Mouse (Mus musculus): Measurements from ENCODE around the gene Ift46. TPM values are rescaled to one million over a fixed set of nuclear protein-coding genes. Genes with fewer than 3 reads are reported as not detected.
"Not testable (repeated sequence)": the region's sequence is repeated elsewhere in the genome, so short reads cannot be mapped to it uniquely, and the experiment has no call there.

The Ift46 gene
- total RNA-seq, 4 experiments from 2014 or later, result 60.2 to 78.5 (median 70.8) TPM

DNA sequence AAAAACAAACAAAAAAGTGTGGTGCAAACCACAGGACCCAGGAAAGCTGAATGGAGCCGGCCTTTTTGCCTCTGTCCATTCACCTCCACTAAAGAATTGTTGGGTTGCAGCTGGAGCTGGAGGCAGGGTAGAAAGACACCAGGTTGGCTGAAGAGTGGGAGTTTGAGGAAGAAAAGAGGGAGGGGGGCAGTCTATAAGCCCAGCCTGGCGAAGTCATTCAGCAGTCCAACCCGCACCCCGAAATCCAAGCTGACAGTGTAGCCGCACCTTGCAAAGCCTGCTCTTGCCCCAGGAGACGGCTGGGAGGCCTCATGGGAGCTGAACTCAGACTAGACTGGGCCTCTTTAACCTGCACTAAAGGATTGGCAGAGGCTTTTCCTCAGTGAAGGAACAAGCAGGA lies 31.8 kb upstream of the Ift46 start:
- no peak for DNase-seq (ENCODE audit: low spot score in 2 of 2)

DNA sequence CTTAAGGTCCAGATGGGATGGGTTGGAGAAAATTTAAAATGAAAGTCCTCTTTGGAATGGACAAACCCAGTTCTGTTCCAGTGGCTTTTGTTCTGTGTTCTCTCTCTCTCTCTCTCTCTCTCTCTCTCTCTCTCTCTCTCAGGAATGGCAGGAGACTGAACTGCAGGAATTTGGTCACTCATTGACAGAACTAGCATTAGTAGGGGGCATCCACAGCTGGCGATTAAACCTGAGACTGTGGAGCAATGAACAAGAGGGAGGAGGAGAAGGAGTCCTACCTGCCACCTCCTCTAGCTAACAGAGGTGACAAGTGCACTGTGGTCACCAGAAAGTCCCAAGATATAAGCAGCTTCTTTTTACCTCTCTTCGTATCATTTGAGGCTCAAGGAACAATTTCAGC lies 31.4 kb upstream of the Ift46 start:
- no peak for DNase-seq (ENCODE audit: low spot score in 2 of 2)

DNA sequence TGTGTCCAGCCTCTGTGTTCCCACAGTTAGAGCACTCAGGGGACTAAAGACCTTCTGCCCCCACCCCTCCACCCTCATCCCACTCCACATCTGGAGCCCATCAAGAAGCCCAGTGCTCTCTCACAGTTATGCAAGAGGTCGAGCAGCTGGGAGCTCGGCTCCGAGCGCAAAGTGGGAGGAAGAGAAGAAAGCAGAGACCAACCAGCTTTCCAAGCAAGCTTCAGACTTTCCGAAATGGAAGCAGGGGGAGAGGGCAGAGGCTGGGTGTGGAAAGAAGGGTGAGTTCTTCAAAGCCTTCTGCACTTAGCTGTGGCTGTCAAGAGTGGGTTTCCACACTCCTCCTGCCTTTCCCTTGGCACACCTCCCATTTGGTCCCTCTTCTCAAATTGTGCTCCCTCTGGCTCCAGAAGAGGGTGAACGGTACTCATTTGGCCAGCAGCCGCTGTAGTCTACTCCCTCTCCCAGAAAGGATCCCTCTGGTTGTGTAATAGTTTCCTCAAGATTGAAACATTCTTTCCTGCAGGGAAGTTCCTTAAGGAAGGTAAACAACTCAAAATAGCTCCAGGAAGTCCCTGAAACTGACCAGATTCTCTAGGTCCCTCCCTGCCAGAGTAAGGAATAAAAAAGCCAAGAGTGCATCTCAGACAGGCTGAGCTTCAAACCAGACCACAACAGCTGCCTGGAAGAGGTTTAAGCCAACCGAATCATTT lies 30.3 kb upstream of the Ift46 start:
- no peak for DNase-seq (ENCODE audit: low spot score in 2 of 2)

DNA sequence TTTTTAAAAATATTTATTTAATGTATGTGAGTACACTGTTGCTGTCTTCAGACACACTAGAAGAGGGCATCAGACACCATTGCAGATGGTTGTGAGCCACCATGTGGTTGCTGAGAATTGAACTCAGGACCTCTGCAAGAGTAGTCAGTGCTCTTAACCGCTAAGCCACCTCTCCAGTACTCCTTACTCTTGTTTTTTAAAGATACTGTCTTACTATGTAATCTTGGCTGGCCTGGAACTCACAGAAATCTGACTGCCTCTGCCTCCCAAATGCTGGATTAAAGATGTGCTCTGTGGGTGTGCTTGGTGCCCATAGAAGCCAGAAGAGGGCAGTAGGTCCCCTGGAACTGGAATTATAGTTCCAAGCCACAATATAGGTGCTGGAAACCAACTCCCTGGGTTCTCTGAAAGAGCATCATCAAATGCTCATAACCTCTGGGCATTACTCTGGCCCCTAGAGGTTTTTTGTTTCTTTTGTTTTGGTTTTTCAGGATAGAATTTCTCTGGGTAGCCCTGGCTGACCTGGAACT lies 27.0 kb upstream of the Ift46 start:
- no peak for DNase-seq (ENCODE audit: low spot score in 2 of 2)

DNA sequence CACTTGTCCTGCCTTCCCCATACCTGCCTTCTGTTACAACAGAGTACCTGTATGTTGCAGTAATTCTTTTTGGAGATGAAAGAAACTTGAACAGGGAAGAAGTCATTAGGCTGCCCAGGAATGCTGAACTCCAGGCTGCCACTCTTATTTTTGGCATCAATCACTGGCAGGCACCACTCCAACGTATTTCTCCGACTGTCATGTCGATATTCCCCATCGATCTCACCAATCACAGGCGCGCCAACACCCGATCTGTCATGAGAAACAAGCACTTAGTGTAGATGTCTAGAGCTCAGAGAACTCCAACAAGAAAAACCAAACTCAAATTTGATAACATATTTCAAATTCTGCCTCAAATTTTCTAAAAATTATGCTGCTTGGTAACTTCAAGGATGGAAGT lies 22.3 kb upstream of the Ift46 start:
- no peak for DNase-seq (ENCODE audit: low spot score in 2 of 2)

DNA sequence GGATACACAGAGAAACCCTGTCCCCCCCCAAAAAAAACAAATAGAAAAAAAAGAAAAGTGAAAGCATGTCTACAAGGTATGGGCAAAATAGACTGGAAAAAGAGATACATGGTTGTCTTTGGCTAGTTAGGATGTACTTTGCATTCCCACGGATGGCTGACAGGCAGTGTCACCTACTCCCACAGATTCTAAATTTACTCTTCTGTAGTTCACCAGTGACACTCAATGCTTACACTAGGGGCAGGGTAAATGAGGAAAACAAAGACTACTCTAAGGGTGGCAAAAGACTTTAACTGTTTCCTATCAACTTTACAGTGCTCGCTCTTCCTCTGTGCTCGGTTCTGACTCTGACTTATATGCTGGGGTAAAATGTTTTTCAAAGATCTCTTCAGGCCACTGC lies 21.0 kb upstream of the Ift46 start:
- no peak for DNase-seq (ENCODE audit: low spot score in 2 of 2)

DNA sequence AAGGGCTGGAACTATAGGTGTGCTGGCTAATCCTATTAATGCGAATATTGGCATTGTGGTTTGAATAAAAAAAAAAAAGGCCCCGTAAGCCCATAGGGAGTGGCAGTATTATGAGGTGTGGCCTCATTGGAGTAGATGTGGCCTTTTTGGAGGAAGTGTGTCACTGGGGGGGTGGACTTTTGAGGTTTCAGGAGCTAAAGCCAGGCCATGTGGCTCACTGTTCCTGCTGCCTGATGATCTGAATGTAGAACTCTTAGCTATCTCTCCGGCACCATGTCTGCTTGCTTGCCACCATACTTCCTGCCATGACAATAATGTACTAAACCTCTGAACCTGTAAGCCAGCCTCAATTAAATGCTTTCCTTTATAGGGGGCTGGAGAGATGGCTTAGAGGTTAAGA lies 20.4 kb upstream of the Ift46 start:
- DNase-seq (ENCODE audit: low spot score in 2 of 2), result no peak

DNA sequence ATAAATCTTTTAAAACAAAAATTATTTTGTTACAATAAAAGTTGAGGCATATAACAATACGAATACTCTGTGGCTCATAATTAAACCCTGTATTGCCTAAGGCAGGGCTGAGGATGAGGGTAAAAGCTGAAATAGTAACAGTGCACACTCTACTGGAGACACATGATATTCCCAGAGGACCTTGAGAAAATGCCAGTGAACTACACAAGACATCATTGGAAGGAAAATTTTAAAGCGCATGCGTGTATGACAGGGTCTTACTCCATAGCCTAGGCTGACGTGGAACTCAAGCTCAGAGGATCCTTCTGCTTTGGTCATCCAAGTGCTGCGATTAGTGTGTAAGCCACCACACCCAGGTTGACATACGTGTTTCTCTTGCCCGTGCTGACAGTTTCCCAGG lies 19.2 kb upstream of the Ift46 start:
- DNase-seq (ENCODE audit: low spot score in 2 of 2), result no peak

DNA sequence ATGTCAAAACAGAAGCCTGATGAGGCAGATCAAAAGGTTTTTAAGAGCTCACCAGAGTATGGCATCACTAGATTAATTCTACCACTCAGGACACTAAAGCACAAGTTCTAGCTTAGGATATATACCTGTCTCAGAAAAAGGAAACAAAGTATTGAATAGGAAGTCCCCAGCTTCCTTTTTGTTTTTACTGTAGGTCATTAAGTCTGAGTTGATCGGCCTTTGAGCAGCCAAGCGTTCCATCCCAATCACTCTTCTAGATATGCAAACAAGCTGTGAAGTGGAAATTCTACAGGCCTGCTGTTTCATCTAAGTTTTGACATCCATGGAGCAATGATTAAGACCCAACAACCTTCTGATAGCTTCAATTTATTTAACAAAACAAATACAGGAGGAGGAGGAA lies 6.8 kb upstream of the Ift46 start:
- DNase-seq (ENCODE audit: low spot score in 2 of 2), result no peak

DNA sequence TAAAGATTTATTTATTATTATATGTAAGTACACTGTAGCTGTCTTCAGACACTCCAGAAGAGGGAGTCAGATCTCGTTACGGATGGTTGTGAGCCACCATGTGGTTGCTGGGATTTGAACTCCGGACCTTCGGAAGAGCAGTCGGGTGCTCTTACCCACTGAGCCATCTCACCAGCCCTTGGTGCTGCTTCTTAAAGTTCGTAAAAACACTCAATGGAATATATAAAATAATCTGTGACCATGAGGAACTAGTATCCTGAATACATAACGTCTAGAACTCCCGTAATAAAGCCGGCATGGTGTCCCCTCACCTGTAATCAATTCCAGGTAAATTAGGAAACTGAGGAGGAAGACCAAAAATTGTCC lies 304 bp downstream of the Ift46 start:
- DNase-seq (ENCODE audit: low spot score in 2 of 2), result not testable (repeated sequence)

DNA sequence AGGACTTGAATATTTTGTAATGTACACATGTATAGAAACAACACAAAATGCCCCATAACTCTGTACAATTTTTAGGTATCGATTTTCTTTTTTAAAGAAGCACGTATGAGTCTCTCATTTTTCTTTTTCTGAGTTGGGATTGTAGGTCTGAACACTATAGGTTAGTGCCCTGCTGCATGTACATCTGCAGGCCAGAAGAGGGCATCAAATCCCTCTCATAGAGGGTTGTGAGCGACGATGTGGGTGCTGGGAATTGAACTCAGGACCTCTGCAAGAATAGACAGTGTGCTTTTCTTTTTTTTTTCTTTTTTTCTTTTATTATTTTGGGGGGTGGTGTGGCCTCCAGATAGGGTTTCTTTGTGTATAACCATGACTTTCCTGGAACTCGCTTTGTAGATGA lies 3.7 kb downstream of the Ift46 start:
- no peak for DNase-seq (ENCODE audit: low spot score in 2 of 2)

DNA sequence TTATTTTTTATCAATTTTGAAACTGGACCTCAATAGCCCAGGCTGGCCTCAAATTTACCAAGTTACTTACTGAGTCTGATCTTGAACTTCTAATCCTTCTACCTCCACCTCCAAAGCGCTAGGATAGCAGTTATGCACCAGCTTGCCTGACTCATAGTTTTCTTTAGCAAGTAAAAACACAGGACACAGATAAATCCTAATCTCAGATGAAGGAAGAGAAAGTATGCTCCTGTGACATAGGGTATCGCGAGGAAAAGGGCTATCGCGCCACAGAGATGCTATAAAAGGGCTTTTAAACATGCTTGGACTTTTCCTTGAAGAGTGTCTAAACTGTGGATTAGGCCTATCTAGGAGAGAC lies 4.7 kb downstream of the Ift46 start:
- no peak for DNase-seq (ENCODE audit: low spot score in 2 of 2)

DNA sequence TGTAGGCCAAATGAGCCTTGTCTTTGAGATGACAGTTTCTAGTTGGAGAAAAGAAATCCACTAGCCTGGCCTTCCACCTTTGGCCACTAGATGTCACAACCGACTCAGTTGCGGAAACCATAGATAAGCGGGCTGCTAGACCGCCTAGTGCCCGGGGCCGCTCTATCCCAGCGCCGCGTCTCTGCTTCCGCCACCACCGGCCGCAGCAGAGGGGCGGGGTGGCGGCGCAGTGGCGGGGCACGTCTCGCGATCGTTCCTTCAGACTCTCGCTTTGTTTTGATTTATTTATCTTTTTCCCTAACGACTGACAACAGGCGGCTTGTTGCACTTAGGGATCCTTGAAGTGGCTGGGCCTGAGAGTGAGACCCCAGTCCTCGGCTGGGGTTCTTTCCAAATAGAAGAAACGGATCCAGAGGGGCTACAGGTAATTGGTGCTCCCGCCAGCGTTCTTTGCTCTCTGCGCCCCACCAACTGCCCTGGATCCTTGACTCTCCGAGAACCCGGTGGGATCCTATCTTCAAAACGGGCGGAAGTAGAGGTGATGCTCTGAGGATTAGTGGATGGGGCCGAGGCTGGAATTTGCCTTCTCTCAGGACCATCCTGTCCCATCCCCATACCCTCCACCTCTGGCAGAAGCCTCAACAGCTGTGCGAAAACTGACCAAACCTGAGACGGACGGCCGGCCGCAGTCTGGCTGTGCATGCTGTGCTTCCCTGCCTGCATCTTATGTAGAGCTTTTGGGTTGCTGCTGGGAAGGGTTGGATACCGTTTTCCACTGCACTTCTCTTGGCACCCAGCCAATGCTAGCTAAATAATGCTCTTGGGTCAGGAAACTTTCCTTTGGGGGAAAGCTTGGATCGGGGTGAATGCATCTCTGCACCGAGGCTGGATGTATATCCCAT lies 5.3 kb downstream of the Ift46 start:
- DNase-seq (ENCODE audit: low spot score in 2 of 2), result peak; percentile 88 to 89

DNA sequence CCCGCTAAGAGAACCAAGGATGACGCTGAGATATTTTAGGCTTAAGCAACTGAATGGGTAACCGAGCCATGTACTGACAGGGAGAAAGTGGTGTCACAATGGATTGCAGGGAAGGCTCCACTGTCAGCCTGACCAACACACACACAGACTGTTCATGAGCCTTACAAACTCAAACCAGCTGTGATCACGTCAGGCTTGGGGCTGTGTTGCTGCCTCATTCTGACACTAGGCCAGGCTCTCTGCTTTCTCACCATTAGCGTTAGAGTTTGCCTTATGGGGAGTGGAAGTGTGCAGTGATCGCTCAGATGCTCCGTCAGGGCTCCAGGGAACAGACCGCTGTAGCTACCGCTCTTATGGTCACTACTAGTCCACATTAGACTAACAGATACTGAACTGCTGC lies 25.1 kb downstream of the Ift46 start:
- no peak for DNase-seq (ENCODE audit: low spot score in 2 of 2)

DNA sequence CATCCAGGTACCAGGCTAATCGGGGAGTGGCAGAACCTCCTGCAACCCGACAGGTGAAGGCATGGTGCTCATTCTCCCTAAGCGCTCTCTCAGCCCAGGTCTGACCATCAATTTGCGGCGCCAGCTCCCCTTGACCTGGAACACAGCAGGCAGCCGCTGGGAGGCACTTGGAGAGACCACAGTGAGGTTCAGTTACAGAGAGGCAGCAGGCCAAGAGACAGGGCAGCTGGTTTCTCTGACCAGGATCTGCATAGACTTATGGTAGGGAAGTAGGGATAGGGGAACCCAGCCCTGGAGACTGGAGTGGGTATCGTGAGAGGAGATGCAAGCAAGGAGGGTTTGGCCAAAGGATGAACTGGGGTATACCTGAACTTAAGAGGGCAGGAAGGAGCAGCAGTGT lies 30.6 kb downstream of the Ift46 start:
- no peak for DNase-seq (ENCODE audit: low spot score in 2 of 2)

DNA sequence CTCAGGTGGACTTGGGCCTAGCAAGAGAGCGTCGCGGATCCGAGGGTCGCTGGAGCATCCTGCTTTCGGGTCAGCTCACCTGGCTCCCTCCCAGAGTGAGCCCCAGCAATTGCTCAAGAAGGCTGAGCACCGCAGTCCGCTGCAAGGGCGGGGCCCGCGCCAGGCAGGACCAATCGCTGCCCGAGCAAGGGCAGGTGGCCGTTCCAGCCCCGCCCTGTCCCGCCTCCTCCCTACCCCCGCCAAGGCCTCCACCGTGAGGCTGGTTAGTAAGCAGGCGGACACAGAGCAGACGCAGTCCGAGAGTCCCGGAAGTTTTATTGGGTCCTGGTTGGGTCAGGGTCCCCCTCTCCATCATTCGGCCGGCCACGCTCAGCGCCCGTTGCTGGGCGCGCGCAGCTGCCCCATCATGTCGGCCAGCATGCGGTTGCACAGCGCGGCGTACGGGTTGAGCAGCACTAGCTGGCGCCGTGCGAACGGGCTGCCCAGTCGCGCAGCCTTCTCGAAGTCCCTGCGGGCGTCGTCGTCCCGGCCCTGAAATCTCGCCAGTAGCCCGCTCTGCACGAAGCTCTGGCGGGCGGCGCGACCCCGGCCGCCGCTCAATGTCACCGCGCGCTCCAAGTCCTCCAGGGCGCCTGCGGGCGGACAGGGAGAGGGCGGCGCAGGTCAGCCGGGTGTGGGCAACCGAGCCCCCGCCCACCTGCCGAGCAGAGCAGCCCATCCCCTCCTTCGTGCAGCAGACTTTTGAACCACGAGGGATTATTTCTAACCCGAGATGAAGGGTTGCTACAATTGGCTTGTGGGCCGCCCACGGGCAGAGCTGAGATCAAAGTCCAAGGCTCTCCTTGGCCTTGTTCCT lies 31.6 kb downstream of the Ift46 start, which contains the start of gene Tmem25:
TSS of gene Tmem25 (minus strand) at position 206 of the 856 bp plus-strand sequence.
- peak; percentile 72 to 91 for DNase-seq (ENCODE audit: low spot score in 2 of 2)

DNA sequence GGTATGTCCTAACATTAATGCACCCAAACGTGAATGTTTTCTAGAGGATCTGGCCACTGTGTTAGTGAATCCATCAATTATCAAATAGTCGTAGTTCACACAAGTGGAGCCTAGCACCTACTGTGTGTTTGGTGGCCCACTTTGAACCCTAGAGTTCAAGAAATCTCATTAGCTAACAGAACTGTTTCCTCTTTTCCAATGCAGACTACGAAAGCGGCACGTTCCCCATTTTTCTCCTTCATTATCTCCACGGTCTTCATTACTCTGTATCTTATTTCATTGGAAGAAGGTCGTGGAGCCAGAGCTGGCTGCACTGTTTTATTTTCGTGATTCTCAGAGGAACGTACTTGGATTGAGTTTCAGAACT lies 32.2 kb downstream of the Ift46 start:
- no peak for DNase-seq (ENCODE audit: low spot score in 2 of 2)

DNA sequence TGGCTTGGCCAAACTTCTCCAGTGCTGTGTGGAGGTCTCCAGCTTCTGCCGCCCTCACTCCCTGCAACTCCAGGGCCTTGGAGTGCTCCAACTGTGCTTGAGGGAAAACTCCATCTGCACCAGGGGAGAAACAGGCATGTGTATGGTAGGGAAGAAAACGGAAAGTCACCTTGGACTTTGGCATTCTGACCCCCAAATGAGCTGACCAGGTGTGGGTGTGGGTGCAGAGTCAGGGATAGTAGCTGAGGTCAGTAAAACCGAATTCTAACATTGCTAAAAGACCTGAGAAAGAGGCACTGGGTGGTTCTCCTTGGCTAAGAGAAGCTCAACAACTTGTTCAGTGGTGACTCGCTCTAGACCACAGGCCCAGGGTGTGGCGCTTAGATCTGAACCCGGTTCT lies 34.0 kb downstream of the Ift46 start:
- no peak for DNase-seq (ENCODE audit: low spot score in 2 of 2)

DNA sequence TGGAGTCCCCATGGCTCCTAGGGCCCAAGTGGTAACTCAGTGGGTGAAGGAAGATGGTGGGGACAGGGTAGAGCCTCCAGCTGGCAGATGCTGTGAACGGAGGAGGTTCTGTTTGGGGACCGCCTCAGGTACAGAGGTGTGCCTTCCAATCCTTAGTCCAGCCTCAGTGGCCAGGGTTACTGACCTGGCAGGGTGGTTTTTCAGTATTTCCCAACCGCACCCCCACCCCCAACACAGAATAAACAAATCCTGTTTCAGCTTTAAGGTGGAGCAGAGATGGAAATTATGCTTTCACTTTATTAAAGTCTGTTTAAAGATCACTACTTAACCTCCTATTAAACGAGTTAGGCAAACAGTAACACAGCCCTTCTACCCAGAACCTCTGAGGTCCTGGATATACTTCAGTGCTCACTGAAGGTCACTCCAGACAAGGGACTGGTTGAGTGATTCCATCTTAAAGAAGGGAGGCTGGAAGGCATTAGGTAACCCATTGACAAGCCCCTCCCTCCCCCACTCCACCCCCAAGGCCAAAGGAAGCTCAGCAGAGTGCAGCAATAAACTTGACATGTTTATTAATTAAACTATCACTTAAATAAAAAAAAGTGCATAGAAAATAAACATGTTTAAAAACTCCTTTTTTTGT lies 35.2 kb downstream of the Ift46 start, which contains the start of gene Ttc36:
TSS of gene Ttc36 (minus strand) at position 265 of the 643 bp plus-strand sequence.
- DNase-seq (ENCODE audit: low spot score in 2 of 2), result no peak

DNA sequence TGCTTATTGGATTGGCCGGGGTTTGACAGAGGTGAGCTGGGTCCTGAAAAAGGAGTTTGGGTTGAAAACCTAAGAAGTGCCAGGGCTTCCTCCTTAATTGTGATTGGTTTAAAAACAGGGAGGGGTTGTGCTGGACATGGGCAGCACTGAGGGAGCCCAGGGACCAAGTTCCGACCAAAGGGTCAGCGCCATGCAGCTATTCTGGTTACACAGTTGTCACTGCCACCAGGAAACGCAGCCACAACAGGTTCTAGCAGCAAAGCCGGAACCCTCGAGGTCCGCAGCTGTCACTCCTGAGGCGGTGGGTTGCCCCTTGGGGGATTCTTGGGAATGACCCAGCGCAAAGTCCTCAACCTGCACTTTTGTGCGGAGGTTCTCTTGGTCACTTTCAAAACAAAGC lies 37.0 kb downstream of the Ift46 start:
- DNase-seq (ENCODE audit: low spot score in 2 of 2), result no peak

DNA sequence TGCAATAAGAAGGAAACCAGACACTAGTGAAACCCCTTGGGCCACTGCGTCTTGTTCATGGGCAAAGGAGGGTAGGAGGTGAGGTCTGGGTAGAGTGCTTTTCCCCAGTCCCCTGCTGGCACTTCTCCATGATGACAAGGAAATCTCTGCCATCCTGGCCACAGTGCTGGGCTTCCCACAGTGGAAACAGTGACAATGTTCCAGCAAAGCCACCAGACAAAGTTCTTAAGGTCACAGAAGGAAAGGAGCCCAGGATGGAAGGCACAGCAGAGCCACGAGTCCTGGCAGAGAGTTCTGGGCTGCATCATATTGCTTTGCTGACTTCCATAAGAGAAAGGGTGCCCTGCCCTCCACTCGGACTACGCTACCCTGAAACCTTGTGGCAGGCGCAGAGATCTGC lies 37.8 kb downstream of the Ift46 start:
- DNase-seq (ENCODE audit: low spot score in 2 of 2), result no peak

All from left cerebral cortex, adult 8-10 months (tissue).